Mouse (Mus musculus): ENCODE data around the gene Smc3. TPM values are rescaled to one million over a fixed set of nuclear protein-coding genes. Genes with fewer than 3 reads are reported as not detected.

Gene Smc3
- polyA plus RNA-seq, 1 experiment from 2014 or later: 78.1 TPM

DNA sequence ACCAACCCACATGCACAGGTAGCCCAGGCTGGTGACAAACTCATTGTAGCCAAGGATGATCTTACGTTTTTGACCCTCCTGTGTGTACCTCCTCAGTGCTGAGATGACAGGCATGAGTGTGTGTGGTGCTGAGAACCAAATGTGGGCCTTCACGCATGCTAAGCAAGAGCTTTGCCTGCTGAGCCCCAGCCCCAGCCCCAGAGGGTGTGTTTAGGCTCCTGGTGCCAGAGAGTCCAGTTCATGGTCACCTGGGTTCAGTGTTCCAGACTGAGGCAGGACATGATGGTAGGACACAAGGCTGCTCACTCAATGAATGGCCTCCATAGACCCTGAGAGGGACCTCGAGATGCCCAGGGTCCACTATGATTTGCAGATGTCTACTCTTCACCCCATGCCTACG lies 65.2 kb downstream of the Smc3 start:
- H3K4me1 ChIP-seq: peaks cover 5% of the 10 kb centered on the region
- H3K4me3 ChIP-seq: no peak overlapping the region
- ATAC-seq (ENCODE audit: low FRiP score): no peak

DNA sequence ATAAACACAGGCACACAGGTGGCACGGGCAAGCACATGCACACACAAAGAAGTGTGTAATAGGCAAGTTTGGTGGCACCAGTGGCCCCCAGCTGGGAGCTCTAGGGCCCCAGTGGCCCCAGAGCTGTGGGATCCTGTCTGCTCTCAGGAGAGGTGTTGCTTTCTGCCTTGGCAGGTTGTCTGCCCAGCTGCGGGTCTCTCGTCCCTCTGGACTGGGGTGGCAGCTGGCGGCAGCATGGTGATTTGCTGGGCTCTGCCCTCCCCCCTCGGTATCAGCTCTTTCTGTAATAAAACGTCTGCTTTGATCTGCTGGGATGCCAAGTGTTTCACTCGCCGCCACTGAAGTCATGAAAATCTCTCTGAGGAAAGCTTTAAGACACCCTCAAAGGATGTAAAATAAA lies 66.5 kb downstream of the Smc3 start:
- ATAC-seq (ENCODE audit: low FRiP score): no peak
- Histone ChIP-seq H3K27ac (no peak overlapping the region), H3K4me1 (peaks cover 11% of the 10 kb centered on the region), H3K9me3 (replicated peaks) (no peaks in the 10 kb centered on the region), H3K9ac (no peak overlapping the region), H3K27me3 (no peaks in the 10 kb centered on the region), H3K36me3 (no peaks in the 10 kb centered on the region), H3K4me2 (replicated peaks) (no peak overlapping the region), H3K4me3 (no peak overlapping the region)
- 37% methylated on average over 8 of the region's 8 CpGs for WGBS

More for the DNA sequence above, 65.2 kb downstream of the Smc3 start:
- H3K4me2 ChIP-seq (replicated peaks): no peak overlapping the region
- H3K27me3 ChIP-seq: no peaks in the 10 kb centered on the region
- H3K36me3 ChIP-seq: no peaks in the 10 kb centered on the region
- 89% methylated on average over 4 of the region's 4 CpGs for WGBS
- H3K9me3 ChIP-seq (replicated peaks): no peaks in the 10 kb centered on the region
- H3K9ac ChIP-seq: no peak overlapping the region
- no peak overlapping the region for H3K27ac ChIP-seq

GRCm38 (mm10) chr19:53668821-53669220 lies 68.6 kb downstream of the Smc3 start:
- H3K9me3 ChIP-seq (replicated peaks): no peaks in the 10 kb centered on the region
- H3K9ac ChIP-seq: no peak overlapping the region
- peaks cover 11% of the 10 kb centered on the region for H3K4me1 ChIP-seq
- H3K27ac ChIP-seq: no peak overlapping the region
- peaks cover 7% of the 10 kb centered on the region for H3K27me3 ChIP-seq
- WGBS: 85% methylated on average over 7 of the region's 7 CpGs
- H3K4me3 ChIP-seq: no peak overlapping the region
- no peak for ATAC-seq (ENCODE audit: low FRiP score)
- no peaks in the 10 kb centered on the region for H3K36me3 ChIP-seq
- H3K4me2 ChIP-seq (replicated peaks): no peak overlapping the region

GRCm38 (mm10) chr19:53670625-53671141 lies 70.5 kb downstream of the Smc3 start:
- ATAC-seq (ENCODE audit: low FRiP score): 0 out of 2 replicates have a peak, but pooled peaks have one; percentile 22
- Histone ChIP-seq H3K4me2 (replicated peaks) (no peak overlapping the region), H3K36me3 (no peaks in the 10 kb centered on the region), H3K9me3 (replicated peaks) (no peaks in the 10 kb centered on the region), H3K4me1 (peaks cover 11% of the 10 kb centered on the region), H3K27ac (no peak overlapping the region), H3K9ac (no peak overlapping the region), H3K4me3 (no peak overlapping the region), H3K27me3 (peaks cover 26% of the 10 kb centered on the region)
- 45% methylated on average over 12 of the region's 12 CpGs for WGBS

DNA sequence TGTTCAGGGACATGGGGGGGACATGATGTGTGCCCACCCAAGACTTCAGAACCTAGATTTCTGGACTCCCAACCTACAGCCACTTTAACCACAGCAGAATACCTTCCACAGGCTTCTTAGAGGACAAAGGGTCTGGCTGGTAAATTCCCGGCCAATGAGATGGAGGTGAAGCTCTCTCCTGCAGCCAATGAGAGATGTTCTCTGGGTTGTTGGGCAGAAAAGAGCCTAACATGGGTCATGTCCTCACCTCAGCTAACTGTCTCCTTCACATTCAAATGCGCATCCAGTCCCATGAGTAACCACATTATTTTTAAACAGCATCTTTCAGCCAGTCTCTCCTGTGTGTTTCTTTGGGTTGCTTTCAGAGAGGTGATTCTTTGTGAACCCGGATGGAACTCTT lies 71.2 kb downstream of the Smc3 start:
- H3K9ac ChIP-seq: no peak overlapping the region
- H3K27ac ChIP-seq: no peak overlapping the region
- WGBS: 56% methylated on average over 3 of the region's 3 CpGs
- H3K4me2 ChIP-seq (replicated peaks): no peak overlapping the region
- peaks cover 16% of the 10 kb centered on the region for H3K4me1 ChIP-seq
- H3K36me3 ChIP-seq: no peaks in the 10 kb centered on the region
- H3K27me3 ChIP-seq: peaks cover 33% of the 10 kb centered on the region
- no peak for ATAC-seq (ENCODE audit: low FRiP score)
- no peak overlapping the region for H3K4me3 ChIP-seq
- H3K9me3 ChIP-seq (replicated peaks): no peaks in the 10 kb centered on the region

DNA sequence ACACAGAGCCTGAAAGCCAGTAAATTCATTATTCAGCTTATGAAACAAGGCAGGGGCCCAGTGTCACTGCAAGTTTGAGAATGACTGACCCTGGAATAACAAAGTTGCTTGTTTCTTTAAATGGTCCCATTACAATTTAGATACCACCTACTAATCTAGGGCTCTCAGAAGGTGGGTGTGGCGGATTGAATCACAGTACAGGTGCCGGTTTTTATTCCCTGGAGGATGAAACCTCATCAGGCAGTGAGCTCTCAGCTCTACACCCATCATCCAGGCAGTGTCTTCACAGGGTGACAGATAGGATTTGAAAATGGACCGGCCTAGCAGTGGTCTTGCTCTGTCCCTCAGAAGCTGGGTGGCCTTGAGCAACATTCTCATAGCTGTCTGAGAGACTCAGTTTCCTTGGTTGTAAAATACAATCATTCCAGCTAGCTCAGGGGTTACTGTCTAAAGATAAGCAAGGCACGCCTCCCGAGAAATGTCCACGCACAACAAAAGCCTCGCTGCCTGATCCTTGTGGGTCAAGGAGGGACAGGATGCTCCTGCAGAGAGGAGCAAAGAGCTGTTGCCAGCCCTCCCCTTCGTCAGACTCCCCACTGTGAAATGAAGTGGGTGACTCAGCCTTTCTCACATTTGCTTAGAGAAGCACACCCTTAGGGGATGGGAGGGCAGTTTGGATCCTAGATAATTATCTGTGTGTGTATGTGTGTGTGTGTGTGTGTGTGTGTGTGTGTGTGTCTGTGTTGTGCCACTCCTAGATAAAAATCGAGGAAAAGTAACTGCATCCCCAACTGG lies 74.1 kb downstream of the Smc3 start:
- Histone ChIP-seq H3K9ac (no peak overlapping the region), H3K9me3 (replicated peaks) (no peaks in the 10 kb centered on the region), H3K4me1 (peaks cover 26% of the 10 kb centered on the region), H3K36me3 (no peaks in the 10 kb centered on the region), H3K27ac (no peak overlapping the region), H3K4me3 (no peak overlapping the region), H3K27me3 (peaks cover 55% of the 10 kb centered on the region), H3K4me2 (replicated peaks) (no peak overlapping the region)
- 29% methylated on average over 9 of the region's 9 CpGs for WGBS
- ATAC-seq (ENCODE audit: low FRiP score): no peak

DNA sequence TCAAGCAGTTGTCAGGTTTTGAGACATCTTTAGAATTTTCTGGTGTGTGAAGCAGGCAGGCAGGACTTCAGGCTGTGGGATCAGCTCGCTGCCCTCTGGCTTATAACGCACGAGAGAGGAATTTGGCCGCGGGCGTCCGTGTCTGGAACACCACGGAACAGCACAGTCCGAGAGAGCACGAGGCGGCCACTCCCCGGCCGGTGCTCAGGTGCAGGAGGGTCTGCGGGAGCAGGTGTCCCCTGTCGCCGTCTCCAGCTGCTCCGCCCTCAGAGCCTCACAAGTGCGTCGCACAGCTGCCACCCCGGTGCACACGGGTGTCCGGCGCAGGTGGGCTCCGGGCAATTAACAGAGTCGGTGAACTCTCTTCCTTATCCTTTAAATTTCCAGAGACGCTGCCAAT lies 76.0 kb downstream of the Smc3 start:
- WGBS: under 1% methylated on average over 26 of the region's 26 CpGs
- peak overlapping the region; percentile 100 for H3K4me2 ChIP-seq (replicated peaks)
- 0 out of 2 replicates have a peak, but pooled peaks have one; percentile 36 for ATAC-seq (ENCODE audit: low FRiP score)
- peak overlapping the region; percentile 71; the same call in 1 of the 2 replicates for H3K9ac ChIP-seq
- H3K4me3 ChIP-seq: peak overlapping the region; percentile 64
- peaks cover 55% of the 10 kb centered on the region for H3K27me3 ChIP-seq
- H3K4me1 ChIP-seq: peaks cover 18% of the 10 kb centered on the region
- no peaks in the 10 kb centered on the region for H3K36me3 ChIP-seq
- H3K27ac ChIP-seq: no peak overlapping the region
- no peaks in the 10 kb centered on the region for H3K9me3 ChIP-seq (replicated peaks)

- peak; percentile 85 for ATAC-seq (ENCODE audit: low FRiP score)
- Histone ChIP-seq H3K36me3 (no peaks in the 10 kb centered on the region), H3K27ac (no peak within 1 kb of the TSS), H3K4me2 (replicated peaks) (peak within 1 kb of the TSS; percentile 100), H3K4me3 (peak within 1 kb of the TSS; percentile 64), H3K9ac (peak within 1 kb of the TSS; percentile 71), H3K9me3 (replicated peaks) (no peaks in the 10 kb centered on the region), H3K27me3 (peaks cover 55% of the 10 kb centered on the region), H3K4me1 (peaks cover 18% of the 10 kb centered on the region)
- under 1% methylated on average over 71 of the region's 82 CpGs for WGBS
These were observed 76.8 kb downstream of the Smc3 start, which contains the start of gene Rbm20 for GRCm38 (mm10) chr19:53676718-53677634. TSS of gene Rbm20 (plus strand) at chr19:53677306.

DNA sequence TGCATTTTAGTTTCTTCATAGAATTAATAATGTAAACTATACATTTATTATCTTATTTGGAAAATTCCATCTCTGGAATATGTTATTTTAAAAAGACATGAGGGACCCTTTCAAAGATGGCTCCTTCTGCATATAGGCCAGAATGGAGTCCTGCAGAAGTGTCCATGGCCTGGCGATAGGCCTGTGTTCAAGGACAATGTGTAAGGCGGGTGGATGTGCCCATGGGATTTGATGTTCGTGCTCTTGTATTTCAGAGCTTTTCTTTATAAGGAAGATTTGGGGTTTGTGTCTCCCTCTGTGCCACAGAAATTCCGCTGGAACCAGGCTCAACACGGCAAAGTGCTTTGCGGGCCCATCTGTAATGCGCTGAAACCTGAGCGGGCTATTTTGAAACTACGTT lies 79.0 kb downstream of the Smc3 start:
- Histone ChIP-seq H3K4me2 (replicated peaks) (no peak overlapping the region), H3K27me3 (peaks cover 44% of the 10 kb centered on the region), H3K27ac (no peak overlapping the region), H3K9ac (no peak overlapping the region), H3K9me3 (replicated peaks) (no peaks in the 10 kb centered on the region), H3K4me1 (peaks cover 18% of the 10 kb centered on the region), H3K4me3 (no peak overlapping the region), H3K36me3 (no peaks in the 10 kb centered on the region)
- 94% methylated on average over 9 of the region's 9 CpGs for WGBS
- ATAC-seq (ENCODE audit: low FRiP score): no peak

DNA sequence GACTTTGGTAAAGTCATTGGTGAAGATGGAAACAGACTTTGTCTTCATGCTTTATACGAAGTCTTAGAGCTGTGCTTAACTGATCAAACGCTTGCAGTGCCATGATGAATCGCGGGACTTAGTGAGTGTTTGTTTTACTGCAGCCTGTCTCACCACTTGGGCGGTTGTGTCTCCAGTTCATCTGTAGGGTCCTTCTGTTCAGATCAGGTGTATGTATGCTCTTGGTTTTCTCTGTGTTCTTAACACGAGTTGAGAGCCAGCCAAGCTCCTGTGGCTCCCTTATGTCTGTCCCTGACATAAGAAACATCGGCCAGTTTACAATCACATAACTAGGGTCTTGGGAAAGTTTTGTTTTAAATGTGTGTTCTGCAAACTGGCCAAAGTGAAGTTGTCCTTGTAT lies 79.8 kb downstream of the Smc3 start:
- no peak overlapping the region for H3K4me3 ChIP-seq
- no peaks in the 10 kb centered on the region for H3K9me3 ChIP-seq (replicated peaks)
- H3K27me3 ChIP-seq: peaks cover 36% of the 10 kb centered on the region
- H3K9ac ChIP-seq: no peak overlapping the region
- H3K27ac ChIP-seq: no peak overlapping the region
- no peak for ATAC-seq (ENCODE audit: low FRiP score)
- H3K36me3 ChIP-seq: no peaks in the 10 kb centered on the region
- H3K4me2 ChIP-seq (replicated peaks): no peak overlapping the region
- 88% methylated on average over 7 of the region's 7 CpGs for WGBS
- H3K4me1 ChIP-seq: peaks cover 18% of the 10 kb centered on the region

DNA sequence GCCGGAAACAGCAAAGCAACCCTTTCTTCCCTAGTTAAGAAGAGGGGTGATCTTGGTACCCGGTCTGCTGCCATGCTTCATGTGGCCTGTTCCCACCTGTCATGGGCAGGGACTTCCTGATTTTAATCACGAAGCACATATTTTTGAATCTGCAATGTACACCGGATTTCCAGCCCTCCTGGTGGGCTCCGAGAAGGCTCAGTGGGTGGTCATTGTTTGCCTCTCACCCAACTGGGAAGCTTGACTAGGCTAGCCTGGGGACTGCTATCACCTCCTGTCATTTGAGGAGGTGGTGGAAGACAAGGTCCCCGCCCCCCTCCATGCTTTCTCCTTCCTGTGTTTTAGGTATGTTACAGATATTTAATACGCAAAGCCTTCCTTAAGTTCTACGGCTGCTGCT lies 82.2 kb downstream of the Smc3 start:
- peaks cover 5% of the 10 kb centered on the region; the same call in 1 of the 2 replicates for H3K4me1 ChIP-seq
- no peak overlapping the region for H3K9ac ChIP-seq
- 44% methylated on average over 8 of the region's 8 CpGs for WGBS
- no peak for ATAC-seq (ENCODE audit: low FRiP score)
- no peak overlapping the region for H3K4me2 ChIP-seq (replicated peaks)
- no peak overlapping the region for H3K4me3 ChIP-seq
- H3K36me3 ChIP-seq: no peaks in the 10 kb centered on the region
- H3K27ac ChIP-seq: no peak overlapping the region
- H3K27me3 ChIP-seq: peaks cover 12% of the 10 kb centered on the region
- H3K9me3 ChIP-seq (replicated peaks): no peaks in the 10 kb centered on the region

GRCm38 (mm10) chr19:53687592-53687991 lies 87.4 kb downstream of the Smc3 start:
- no peak overlapping the region for H3K27ac ChIP-seq
- H3K4me2 ChIP-seq (replicated peaks): no peak overlapping the region
- no peaks in the 10 kb centered on the region for H3K36me3 ChIP-seq
- no peak overlapping the region for H3K4me3 ChIP-seq
- 85% methylated on average over 5 of the region's 5 CpGs for WGBS
- no peaks in the 10 kb centered on the region for H3K4me1 ChIP-seq
- H3K27me3 ChIP-seq: no peaks in the 10 kb centered on the region
- no peak for ATAC-seq (ENCODE audit: low FRiP score)
- no peaks in the 10 kb centered on the region for H3K9me3 ChIP-seq (replicated peaks)
- H3K9ac ChIP-seq: no peak overlapping the region
